Mouse (Mus musculus) heart, embryonic 16.5 days (tissue): Measurements from ENCODE around the gene Ptprg. TPM values are rescaled to one million over a fixed set of nuclear protein-coding genes. Genes with fewer than 3 reads are reported as not detected.

ENCODE experiments used
- ATAC-seq: fragments of 200-750 bp; cut with Nextera tagmentation; replicated peaks from 2 replicates; pipeline ENCODE4 v1.8.0; 2017; ENCODE audit warnings: moderate number of reproducible peaks; ENCODE audit not compliant: insufficient read depth, low FRiP score; ENCODE audit errors: extremely low read depth
- H3K27ac ChIP-seq: fragments of 300-500 bp; sonication (generic); 2 replicates; pipeline ENCODE4 v1.5.1; 2014; ENCODE audit warnings: mild to moderate bottlenecking, low read length, control low read depth, moderate library complexity
- H3K27me3 ChIP-seq: fragments of 300-500 bp; sonication (generic); 2 replicates; pipeline ENCODE4 v1.6.1; 2014; ENCODE audit warnings: low read length, mixed read lengths; ENCODE audit not compliant: control insufficient read depth, insufficient read depth
- H3K36me3 ChIP-seq: fragments of 300-500 bp; sonication (generic); 2 replicates; pipeline ENCODE4 v1.6.1; 2014; ENCODE audit not compliant: control insufficient read depth, insufficient read depth
- H3K4me1 ChIP-seq: fragments of 300-500 bp; sonication (generic); 2 replicates; pipeline ENCODE4 v1.6.1; 2014; ENCODE audit warnings: low read length, mixed read lengths; ENCODE audit not compliant: control insufficient read depth, insufficient read depth
- H3K4me2 ChIP-seq: fragments of 300-500 bp; sonication (generic); 2 replicates; pipeline ENCODE4 v1.6.1; 2014; ENCODE audit warnings: low read depth, mild to moderate bottlenecking, control low read depth, low read length
- H3K4me3 ChIP-seq: fragments of 300-500 bp; sonication (generic); 2 replicates; pipeline ENCODE4 v1.5.1; 2014; ENCODE audit warnings: mild to moderate bottlenecking, control low read depth, low read length
- H3K9ac ChIP-seq: fragments of 300-500 bp; sonication (generic); 2 replicates; pipeline ENCODE4 v1.6.1; 2014; ENCODE audit warnings: low read length, control low read depth
- H3K9me3 ChIP-seq: fragments of 300-500 bp; sonication (generic); replicated peaks from 2 replicates; pipeline ENCODE4 v1.6.1; 2016; ENCODE audit warnings: low read length; ENCODE audit not compliant: control insufficient read depth
- WGBS: fragments of 180-500 bp; shearing (Covaris S2); extraction: QIAGEN DNeasy Blood & Tissue Kit; methylation state at CpG from one replicate; pipeline ENCODE4 v1.1.7; 2014; 5-methylcytosine and 5-hydroxymethylcytosine counted together
- polyA plus RNA-seq: library from polyadenylated mRNA; unstranded; fragments of >200 nt; fragmentation: Nextera tagmentation; extraction: Ambion mirVana; gene quantifications from 2 replicates; pipeline ENCODE4 v1.2.1, GENCODE M21; 2015

Ptprg gene
- polyA plus RNA-seq, 1 experiment from 2014 or later = 13.4 TPM

- WGBS = 67% methylated on average over 3 of the region's 3 CpGs
- H3K27me3 ChIP-seq = no peaks in the 10 kb centered on the region
- no peaks in the 10 kb centered on the region for H3K36me3 ChIP-seq
- no peaks in the 10 kb centered on the region for H3K9me3 ChIP-seq
- H3K27ac ChIP-seq = no peak overlapping the region
- no peak overlapping the region for H3K4me2 ChIP-seq
- no peak overlapping the region for H3K4me3 ChIP-seq
- H3K4me1 ChIP-seq = peaks cover 8% of the 10 kb centered on the region; the same call in 1 of the 2 replicates
- ATAC-seq = no peak
- H3K9ac ChIP-seq = no peak overlapping the region
Measured at GRCm38 (mm10) chr14:11716230-11716629, 162.9 kb downstream of the Ptprg start.

GRCm38 (mm10) chr14:11718201-11718600 is 164.9 kb downstream of the Ptprg start:
- Histone ChIP-seq H3K36me3 (no peaks in the 10 kb centered on the region), H3K9me3 (no peaks in the 10 kb centered on the region), H3K9ac (no peak overlapping the region), H3K4me1 (peaks cover 8% of the 10 kb centered on the region; the same call in 1 of the 2 replicates), H3K4me2 (no peak overlapping the region), H3K27me3 (no peaks in the 10 kb centered on the region), H3K27ac (no peak overlapping the region), H3K4me3 (no peak overlapping the region)
- 70% methylated on average over 4 of the region's 4 CpGs for WGBS
- no peak for ATAC-seq

DNA sequence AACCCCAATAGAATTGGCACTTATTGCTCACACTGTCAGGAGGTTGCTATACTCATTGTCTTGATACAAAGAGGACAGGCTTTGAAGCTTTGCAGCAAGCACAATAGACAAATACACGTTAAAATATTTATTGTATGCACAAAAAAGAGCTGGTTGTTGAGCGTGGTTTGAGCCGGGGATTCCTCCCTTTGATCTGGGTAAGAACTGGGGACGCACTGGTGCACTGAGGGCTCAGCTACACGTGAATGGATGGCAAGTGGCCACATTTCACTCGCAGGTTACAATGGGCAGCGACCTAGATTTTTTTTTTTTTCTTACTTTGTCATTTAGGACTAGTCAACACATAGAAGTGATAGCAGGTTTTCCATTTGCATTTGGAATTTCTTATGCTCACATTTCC is 165.9 kb downstream of the Ptprg start:
- Histone ChIP-seq H3K36me3 (no peaks in the 10 kb centered on the region), H3K4me1 (peaks cover 8% of the 10 kb centered on the region; the same call in 1 of the 2 replicates), H3K27ac (no peak overlapping the region), H3K9me3 (no peaks in the 10 kb centered on the region), H3K4me3 (no peak overlapping the region), H3K27me3 (no peaks in the 10 kb centered on the region), H3K4me2 (no peak overlapping the region), H3K9ac (no peak overlapping the region)
- WGBS = 59% methylated on average over 7 of the region's 7 CpGs
- ATAC-seq = no peak

DNA sequence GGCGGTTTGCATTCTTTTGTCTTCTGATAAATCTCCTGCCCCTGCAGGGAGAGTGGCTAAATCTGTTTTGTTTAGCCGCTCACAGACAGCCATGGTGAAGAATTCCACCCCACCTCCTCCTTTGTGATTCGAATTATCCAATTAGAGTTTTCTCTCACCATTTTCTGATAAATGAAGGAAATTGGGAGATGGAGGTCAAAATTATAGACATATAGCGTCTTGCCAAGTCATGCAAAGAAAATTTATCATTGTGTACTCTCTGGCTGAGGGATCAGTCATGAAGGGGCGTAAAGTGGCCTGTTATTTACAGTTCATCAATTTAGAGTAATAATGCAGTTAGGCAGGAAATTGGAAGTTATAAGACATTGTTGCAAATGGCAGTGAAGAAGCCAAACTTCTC is 168.8 kb downstream of the Ptprg start:
- H3K4me1 ChIP-seq = peaks cover 10% of the 10 kb centered on the region; the same call in 1 of the 2 replicates
- no peak overlapping the region for H3K4me3 ChIP-seq
- H3K4me2 ChIP-seq = no peak overlapping the region
- H3K27ac ChIP-seq = no peak overlapping the region
- no peak overlapping the region for H3K9ac ChIP-seq
- H3K36me3 ChIP-seq = no peaks in the 10 kb centered on the region
- WGBS = 66% methylated on average over 5 of the region's 5 CpGs
- H3K27me3 ChIP-seq = no peaks in the 10 kb centered on the region
- H3K9me3 ChIP-seq = no peaks in the 10 kb centered on the region
- ATAC-seq = no peak

- H3K4me2 ChIP-seq = no peak overlapping the region
- WGBS = 89% methylated on average over 7 of the region's 7 CpGs
Measured at GRCm38 (mm10) chr14:11723876-11724275, 170.5 kb downstream of the Ptprg start.

DNA sequence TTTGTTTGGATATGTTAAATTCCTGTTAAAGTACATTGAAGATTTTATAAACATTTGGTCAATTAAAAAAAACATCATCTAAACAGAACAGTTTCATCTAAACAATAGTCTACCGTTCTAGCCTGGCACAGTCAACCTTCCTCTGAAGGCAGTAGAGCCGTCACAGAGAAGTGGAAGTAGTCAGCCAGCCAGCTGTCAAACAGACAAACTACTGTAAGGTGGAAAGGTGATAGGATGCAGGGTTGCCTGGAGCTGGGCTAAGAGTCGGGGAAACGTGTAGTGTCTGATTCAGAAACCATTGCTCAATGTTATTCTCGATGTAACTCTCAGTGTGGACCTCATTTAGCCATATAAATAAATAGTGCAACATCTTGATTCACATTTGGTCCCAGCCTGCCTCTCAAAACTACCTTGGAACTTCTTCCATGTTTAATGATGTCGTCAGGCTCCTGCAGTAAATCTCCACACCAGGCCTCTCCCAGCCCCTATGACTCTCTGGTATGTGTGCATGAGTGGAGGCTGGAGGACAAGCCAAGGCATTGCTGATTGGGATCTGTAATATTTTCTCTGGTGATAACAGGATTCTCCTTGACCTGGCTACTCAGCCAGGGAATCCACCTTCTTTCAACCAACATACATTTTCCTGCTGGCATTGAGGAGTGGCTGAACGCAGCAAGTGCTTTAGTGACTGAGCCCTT is 178.0 kb downstream of the Ptprg start:
- no peak overlapping the region for H3K4me3 ChIP-seq
- no peak for ATAC-seq
- peaks cover 3% of the 10 kb centered on the region for H3K4me1 ChIP-seq
- no peaks in the 10 kb centered on the region for H3K36me3 ChIP-seq
- no peak overlapping the region for H3K27ac ChIP-seq
- no peak overlapping the region for H3K9ac ChIP-seq
- no peak overlapping the region for H3K4me2 ChIP-seq
- no peaks in the 10 kb centered on the region for H3K9me3 ChIP-seq
- 38% methylated on average over 7 of the region's 7 CpGs for WGBS
- H3K27me3 ChIP-seq = no peaks in the 10 kb centered on the region

More at GRCm38 (mm10) chr14:11723876-11724275, 170.5 kb downstream of the Ptprg start:
- ATAC-seq = no peak
- Histone ChIP-seq H3K27ac (no peak overlapping the region), H3K36me3 (no peaks in the 10 kb centered on the region), H3K4me1 (peaks cover 3% of the 10 kb centered on the region; the same call in 1 of the 2 replicates), H3K9ac (no peak overlapping the region), H3K4me3 (no peak overlapping the region), H3K27me3 (no peaks in the 10 kb centered on the region), H3K9me3 (no peaks in the 10 kb centered on the region)

DNA sequence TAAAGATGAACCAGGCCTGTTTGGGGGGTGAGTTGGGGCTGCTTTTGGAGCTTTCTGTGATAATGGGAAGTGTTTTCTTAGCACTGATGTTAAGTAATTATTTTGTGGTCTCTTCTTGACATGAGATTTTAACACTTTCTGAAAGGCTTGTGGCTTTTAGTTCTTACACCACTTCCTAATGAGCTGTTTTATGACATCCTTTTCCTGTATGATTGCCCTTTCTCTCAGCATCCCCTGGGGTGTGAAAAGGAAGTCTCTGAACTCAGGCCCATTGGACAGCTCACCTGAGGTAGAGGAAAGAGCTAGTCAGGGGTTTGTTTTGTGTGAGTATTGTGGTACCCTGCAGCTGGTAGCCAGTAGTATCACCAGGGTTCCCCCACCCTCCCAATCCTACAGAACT is 179.0 kb downstream of the Ptprg start:
- H3K27me3 ChIP-seq = no peaks in the 10 kb centered on the region
- ATAC-seq = no peak

GRCm38 (mm10) chr14:11743726-11744125 is 190.4 kb downstream of the Ptprg start:
- WGBS = 97% methylated on average over 1 of the region's 1 CpGs
- Histone ChIP-seq H3K9ac (no peak overlapping the region), H3K4me3 (no peak overlapping the region), H3K4me1 (no peaks in the 10 kb centered on the region), H3K4me2 (no peak overlapping the region), H3K27me3 (no peaks in the 10 kb centered on the region), H3K9me3 (no peaks in the 10 kb centered on the region), H3K36me3 (no peaks in the 10 kb centered on the region), H3K27ac (no peak overlapping the region)
- ATAC-seq = no peak

More for the DNA sequence above, 179.0 kb downstream of the Ptprg start:
- Histone ChIP-seq H3K9ac (no peak overlapping the region), H3K4me3 (no peak overlapping the region), H3K36me3 (no peaks in the 10 kb centered on the region), H3K27ac (no peak overlapping the region), H3K9me3 (no peaks in the 10 kb centered on the region), H3K4me2 (no peak overlapping the region), H3K4me1 (peaks cover 3% of the 10 kb centered on the region)

DNA sequence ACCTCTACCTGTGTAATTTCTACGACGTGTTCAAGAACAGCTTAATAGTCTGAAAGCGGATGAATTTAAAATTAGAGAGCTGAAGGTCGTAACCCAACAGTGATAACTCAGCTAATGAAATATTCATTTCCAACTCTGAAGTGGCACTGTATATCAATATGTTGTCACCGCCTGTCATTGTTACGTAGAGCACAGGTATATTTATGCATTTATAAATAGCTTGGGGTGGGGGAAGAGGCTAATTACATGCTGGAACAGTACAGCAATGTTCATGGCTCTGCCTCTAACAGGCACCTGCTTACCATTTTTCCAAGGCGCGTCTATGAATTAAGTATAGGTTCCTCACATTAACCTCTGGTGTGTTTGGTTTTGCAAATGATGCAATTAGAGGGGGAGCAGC is 199.3 kb downstream of the Ptprg start:
- WGBS = 79% methylated on average over 8 of the region's 8 CpGs
- Histone ChIP-seq H3K9me3 (no peaks in the 10 kb centered on the region), H3K4me2 (no peak overlapping the region), H3K36me3 (no peaks in the 10 kb centered on the region), H3K27ac (no peak overlapping the region), H3K27me3 (no peaks in the 10 kb centered on the region), H3K9ac (no peak overlapping the region), H3K4me1 (peaks cover 7% of the 10 kb centered on the region), H3K4me3 (no peak overlapping the region)
- ATAC-seq = no peak
